Mouse (Mus musculus) embryonic facial prominence, embryonic 14.5 days (tissue): ENCODE measurements around the gene Dync1i1. TPM values are rescaled to one million over a fixed set of nuclear protein-coding genes. Genes with fewer than 3 reads are reported as not detected.
"Not testable (repeated sequence)": the region's sequence is repeated elsewhere in the genome, so short reads cannot be mapped to it uniquely, and the experiment has no call there.

Experiments used
- ATAC-seq: fragments of 200-750 bp; cut with Nextera tagmentation; 2 replicates; pipeline ENCODE4 v1.8.0; 2017; ENCODE audit warnings: low read depth, moderate number of reproducible peaks, moderate TSS enrichment
- DNase-seq: peaks from one replicate; pipeline ENCODE4 v3.0.0-alpha.2; 2015; ENCODE audit warnings: low spot score
- H3K27ac ChIP-seq: fragments of 300-500 bp; sonication (generic); replicated peaks from 2 replicates; pipeline ENCODE4 v1.5.1; 2014; ENCODE audit warnings: low read depth, mild to moderate bottlenecking, low read length, moderate library complexity
- H3K27me3 ChIP-seq: fragments of 300-500 bp; sonication (generic); replicated peaks from 2 replicates; pipeline ENCODE4 v1.6.1; 2014; ENCODE audit warnings: low read length; ENCODE audit not compliant: control insufficient read depth, insufficient read depth
- H3K36me3 ChIP-seq: fragments of 300-500 bp; sonication (generic); 2 replicates; pipeline ENCODE4 v1.6.1; 2014; ENCODE audit warnings: low read length, mixed read lengths; ENCODE audit not compliant: control insufficient read depth, insufficient read depth
- H3K4me1 ChIP-seq: fragments of 300-500 bp; sonication (generic); 2 replicates; pipeline ENCODE4 v1.6.1; 2014; ENCODE audit warnings: antibody characterized with exemption, low read length; ENCODE audit not compliant: control insufficient read depth, insufficient read depth
- H3K4me2 ChIP-seq: fragments of 300-500 bp; sonication (generic); 2 replicates; pipeline ENCODE4 v1.6.1; 2014; ENCODE audit warnings: low read depth, mild to moderate bottlenecking, low read length, moderate library complexity, mixed read lengths
- H3K4me3 ChIP-seq: fragments of 300-500 bp; sonication (generic); 2 replicates; pipeline ENCODE4 v1.5.1; 2014; ENCODE audit warnings: low read depth, mild to moderate bottlenecking, low read length
- H3K9ac ChIP-seq: fragments of 300-500 bp; sonication (generic); 2 replicates; pipeline ENCODE4 v1.6.1; 2014; ENCODE audit warnings: low read depth, mild to moderate bottlenecking, low read length, moderate library complexity, mixed read lengths
- H3K9me3 ChIP-seq: fragments of 300-500 bp; sonication (generic); 2 replicates; pipeline ENCODE4 v1.6.1; 2016; ENCODE audit warnings: low read length; ENCODE audit not compliant: control insufficient read depth
- WGBS: fragments of 180-500 bp; shearing (Covaris S2); extraction: QIAGEN DNeasy Blood & Tissue Kit; methylation state at CpG from one replicate; pipeline ENCODE4 v1.1.7; 2014; 5-methylcytosine and 5-hydroxymethylcytosine counted together
- polyA plus RNA-seq: library from polyadenylated mRNA; unstranded; fragments of >200 nt; fragmentation: Nextera tagmentation; extraction: Ambion mirVana; gene quantifications from 2 replicates; pipeline ENCODE4 v1.2.1, GENCODE M21; 2014

Dync1i1 gene
- polyA plus RNA-seq, result 14.3 and 15.5 TPM in 2 replicates

DNA sequence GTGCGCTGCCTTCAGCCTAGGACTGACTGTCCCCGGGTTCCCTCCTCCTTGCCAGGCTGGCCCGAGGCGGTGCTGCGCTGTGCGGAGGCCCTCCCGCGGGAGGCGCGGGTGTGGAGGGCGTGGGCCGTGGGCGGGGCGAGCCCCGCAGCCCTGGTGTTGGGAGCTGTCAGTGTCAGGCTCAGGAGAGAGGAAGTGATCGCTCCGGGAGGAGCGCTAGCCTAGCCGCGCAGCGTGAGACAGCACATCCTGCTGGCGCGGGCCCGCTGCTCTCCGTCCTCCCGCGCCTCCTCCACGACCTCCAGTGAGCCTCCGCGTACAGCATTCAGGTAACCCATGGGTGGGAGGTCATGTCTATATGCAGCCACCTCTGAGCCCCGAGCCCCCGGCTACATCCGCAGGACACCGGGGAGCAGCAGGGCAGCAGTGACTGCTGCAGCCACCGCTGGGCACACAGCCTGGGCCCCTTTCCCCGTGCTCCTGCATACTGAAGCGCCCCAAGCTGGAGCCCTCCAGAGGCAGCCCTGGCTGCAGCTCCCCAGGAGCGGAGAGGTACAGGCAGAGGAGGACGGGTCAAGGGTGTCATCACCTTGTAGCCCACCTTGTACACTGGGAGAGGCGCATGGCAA lies at the start of gene Dync1i1:
Gene Dync1i1, plus strand, starts transcription at position 29 of the 626 bp plus-strand sequence.
- H3K4me3 ChIP-seq, result peak within 1 kb of the TSS; percentile 44
- peak; percentile 75 for DNase-seq
- WGBS, result under 1% methylated on average over 24 of the region's 40 CpGs
- ATAC-seq, result peak; percentile 93
- H3K36me3 ChIP-seq, result no peaks in the 10 kb centered on the region
- no peak within 1 kb of the TSS for H3K27ac ChIP-seq
- H3K27me3 ChIP-seq, result peaks cover 9% of the 10 kb centered on the region; the same call in 1 of the 2 replicates
- H3K4me1 ChIP-seq, result 0 out of 2 replicates have a peak, but pooled peaks cover 13% of the 10 kb centered on the region
- peak within 1 kb of the TSS; percentile 58 for H3K9ac ChIP-seq
- H3K9me3 ChIP-seq, result no peaks in the 10 kb centered on the region
- peak within 1 kb of the TSS; percentile 84 for H3K4me2 ChIP-seq

DNA sequence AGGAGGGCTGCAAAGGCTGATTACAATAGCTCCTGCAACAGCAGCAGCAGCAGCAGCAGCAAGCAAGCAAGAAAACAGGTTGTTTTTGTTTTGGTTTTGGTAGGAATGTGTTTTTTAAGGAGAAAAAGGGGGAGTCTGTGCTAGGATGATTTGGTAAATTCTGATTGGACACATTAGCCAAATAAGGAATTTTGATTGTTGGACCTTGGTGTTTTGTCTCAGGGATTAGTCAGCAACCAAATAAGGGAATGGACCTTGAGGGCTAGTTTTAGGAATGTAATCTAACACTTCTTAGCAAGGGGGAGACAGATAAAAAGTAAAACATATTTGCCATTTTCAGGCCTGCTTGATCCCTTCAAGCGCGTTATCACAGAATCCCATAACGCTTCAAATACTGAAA lies 45.7 kb upstream of the Dync1i1 start:
- Histone ChIP-seq H3K4me3 (no peak overlapping the region), H3K4me1 (no peaks in the 10 kb centered on the region), H3K27me3 (no peaks in the 10 kb centered on the region), H3K4me2 (no peak overlapping the region), H3K9me3 (no peaks in the 10 kb centered on the region), H3K27ac (no peak overlapping the region), H3K9ac (no peak overlapping the region), H3K36me3 (no peaks in the 10 kb centered on the region)
- DNase-seq, result no peak
- no peak for ATAC-seq
- 75% methylated on average over 3 of the region's 3 CpGs for WGBS

DNA sequence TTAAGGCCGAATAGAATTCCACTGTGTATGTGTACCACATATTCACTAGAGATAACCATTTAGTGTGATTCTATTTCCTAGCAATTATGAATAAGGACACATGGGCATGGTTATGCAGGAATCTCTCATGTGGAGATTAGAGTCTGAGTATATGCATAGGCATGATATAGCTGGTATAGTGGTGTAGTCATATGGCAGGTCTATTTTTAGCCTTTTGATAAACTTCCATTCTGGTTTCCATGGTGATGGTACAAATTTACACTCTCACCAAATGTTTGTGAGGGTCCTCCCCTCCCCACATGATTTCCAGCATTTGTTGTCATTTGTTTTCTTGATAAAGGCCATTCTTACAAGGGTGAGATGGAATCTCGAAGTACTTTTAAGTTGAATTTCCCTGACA lies 23.6 kb upstream of the Dync1i1 start:
- WGBS, result 86% methylated on average over 2 of the region's 2 CpGs

DNA sequence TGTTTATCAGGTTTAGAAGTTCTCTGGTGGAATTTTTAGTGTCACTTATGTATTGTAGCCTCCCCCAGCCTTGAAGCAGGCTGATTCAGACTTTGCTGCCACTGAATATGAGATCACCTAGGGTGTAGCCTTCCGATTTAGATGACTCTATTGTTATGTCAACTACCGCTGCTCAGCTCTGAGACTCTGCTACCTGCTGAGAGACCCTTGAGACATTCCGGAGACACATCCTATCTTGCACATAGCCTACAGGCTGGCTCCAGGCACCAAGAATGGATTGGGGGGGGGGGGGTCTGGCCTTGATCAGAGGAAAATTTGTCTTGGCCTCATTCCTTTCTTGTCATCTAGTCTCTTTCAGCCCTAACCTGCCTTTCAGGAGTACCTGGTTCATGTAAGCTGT lies 17.5 kb upstream of the Dync1i1 start:
- not testable (repeated sequence) for H3K4me3 ChIP-seq, H3K4me1 ChIP-seq, H3K36me3 ChIP-seq, H3K4me2 ChIP-seq, DNase-seq, H3K27ac ChIP-seq, ATAC-seq, H3K9me3 ChIP-seq, H3K27me3 ChIP-seq, H3K9ac ChIP-seq
- 50% methylated on average over 3 of the region's 3 CpGs for WGBS

More for the DNA sequence above, 23.6 kb upstream of the Dync1i1 start:
- no peak overlapping the region for H3K4me3 ChIP-seq
- H3K36me3 ChIP-seq, result no peaks in the 10 kb centered on the region
- no peak overlapping the region for H3K9ac ChIP-seq
- no peaks in the 10 kb centered on the region for H3K9me3 ChIP-seq
- H3K27me3 ChIP-seq, result no peaks in the 10 kb centered on the region
- DNase-seq, result no peak
- no peak overlapping the region for H3K27ac ChIP-seq
- H3K4me2 ChIP-seq, result no peak overlapping the region
- ATAC-seq, result no peak
- H3K4me1 ChIP-seq, result no peaks in the 10 kb centered on the region

DNA sequence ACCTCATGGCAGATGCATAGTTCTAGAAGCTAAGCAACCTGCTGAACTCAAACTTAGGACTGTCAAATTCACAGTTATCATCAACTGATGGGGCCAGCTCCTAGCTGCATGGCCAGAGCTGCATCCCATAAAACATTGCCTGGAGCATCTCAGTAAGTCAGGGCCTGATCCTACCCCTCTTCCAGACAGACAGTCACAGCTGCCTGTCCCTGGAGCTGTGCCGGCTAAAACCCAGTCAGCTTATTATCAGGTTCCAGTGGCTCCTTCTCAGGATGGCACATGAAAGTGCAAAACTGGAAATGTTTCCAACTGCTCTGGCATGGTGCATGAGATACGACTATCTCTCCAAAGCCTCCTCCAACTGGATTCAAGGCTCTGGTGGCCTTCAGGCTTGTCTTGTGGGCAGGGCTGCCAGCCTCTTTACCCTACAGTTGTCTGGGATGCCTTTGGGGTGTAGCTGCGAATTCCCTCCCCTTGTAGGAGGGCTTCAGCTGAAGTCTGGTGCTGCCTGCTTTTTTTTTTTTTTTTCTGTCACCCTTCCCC lies 15.3 kb upstream of the Dync1i1 start:
- Histone ChIP-seq H3K36me3 (no peaks in the 10 kb centered on the region), H3K9ac (no peak overlapping the region), H3K9me3 (no peaks in the 10 kb centered on the region), H3K4me3 (no peak overlapping the region), H3K4me1 (no peaks in the 10 kb centered on the region), H3K4me2 (no peak overlapping the region), H3K27ac (no peak overlapping the region), H3K27me3 (no peaks in the 10 kb centered on the region)
- ATAC-seq (no peak), DNase-seq (peak; percentile 43)
- WGBS, result 54% methylated on average over 3 of the region's 3 CpGs

DNA sequence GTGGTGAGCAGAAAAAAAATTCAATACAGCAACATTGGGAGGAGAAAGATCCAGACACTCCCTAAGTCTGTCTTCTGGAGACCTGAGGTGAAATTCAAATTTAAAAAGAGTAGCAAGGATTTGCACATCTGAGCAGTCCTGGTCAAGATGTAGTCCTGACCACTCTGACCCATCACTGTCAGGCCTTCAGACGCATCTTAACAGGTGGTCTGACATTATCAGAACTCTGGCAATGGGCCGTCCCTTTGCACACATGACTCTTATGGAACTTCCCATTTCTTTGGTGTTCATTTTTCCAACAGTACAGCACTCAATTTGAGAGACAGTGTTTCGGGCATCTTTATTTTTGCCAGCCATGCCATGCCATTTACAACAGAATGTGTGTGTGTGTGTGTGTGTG lies 12.8 kb upstream of the Dync1i1 start:
- Histone ChIP-seq H3K27ac (no peak overlapping the region), H3K9me3 (no peaks in the 10 kb centered on the region), H3K4me1 (0 out of 2 replicates have a peak, but pooled peaks cover 2% of the 10 kb centered on the region), H3K36me3 (no peaks in the 10 kb centered on the region), H3K4me2 (no peak overlapping the region), H3K9ac (no peak overlapping the region), H3K4me3 (no peak overlapping the region), H3K27me3 (no peaks in the 10 kb centered on the region)
- 70% methylated on average over 3 of the region's 3 CpGs for WGBS
- DNase-seq, result no peak
- ATAC-seq, result no peak

DNA sequence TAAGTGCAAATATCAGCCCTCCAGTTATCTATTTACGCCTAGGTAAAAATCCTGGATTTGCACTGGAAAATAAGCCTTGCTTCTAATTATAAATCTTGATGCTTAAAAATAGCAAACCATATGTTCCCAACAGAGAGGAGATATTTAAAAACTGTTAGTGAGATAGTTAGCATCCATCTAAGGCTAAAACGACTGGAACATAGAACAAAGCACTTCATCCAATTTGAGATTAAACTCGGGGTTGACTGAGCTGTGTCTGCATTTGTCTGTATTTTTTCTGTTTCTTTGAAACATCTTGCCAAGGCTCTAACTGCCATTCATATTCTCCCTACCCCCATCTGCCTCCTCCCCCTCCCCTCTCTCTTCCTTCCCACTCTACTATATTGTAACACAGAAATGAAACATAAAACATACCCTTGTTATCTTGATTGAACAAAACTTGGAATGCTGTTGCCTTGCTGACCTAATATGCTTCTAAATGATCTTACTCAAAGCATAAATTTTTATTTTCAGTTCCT lies 10.3 kb upstream of the Dync1i1 start:
- Histone ChIP-seq H3K4me2 (no peak overlapping the region), H3K9ac (no peak overlapping the region), H3K27me3 (no peaks in the 10 kb centered on the region), H3K4me3 (no peak overlapping the region), H3K4me1 (0 out of 2 replicates have a peak, but pooled peaks cover 2% of the 10 kb centered on the region), H3K27ac (no peak overlapping the region), H3K9me3 (no peaks in the 10 kb centered on the region), H3K36me3 (no peaks in the 10 kb centered on the region)
- 59% methylated on average over 3 of the region's 3 CpGs for WGBS
- ATAC-seq (no peak), DNase-seq (no peak)

DNA sequence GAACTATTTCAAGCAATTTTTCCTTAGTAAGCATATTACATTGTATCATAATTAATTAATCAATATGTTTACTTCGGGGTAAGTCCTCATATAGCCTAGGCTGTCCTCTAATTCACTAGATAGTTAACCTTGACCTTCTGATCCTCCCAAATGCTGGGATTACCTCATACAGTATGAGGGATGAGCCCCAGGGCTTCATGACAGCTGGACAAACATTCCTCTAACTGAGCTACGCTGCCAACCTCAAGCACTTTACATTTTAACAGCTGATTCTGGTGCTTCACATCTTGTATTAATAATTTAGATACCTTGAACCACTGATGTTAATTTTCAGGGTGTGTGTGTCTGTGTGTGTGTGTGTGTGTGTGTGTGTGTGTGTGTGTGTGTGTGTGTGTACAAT lies 6.5 kb upstream of the Dync1i1 start:
- Histone ChIP-seq H3K4me3 (no peak overlapping the region), H3K27me3 (no peaks in the 10 kb centered on the region), H3K27ac (no peak overlapping the region), H3K9me3 (no peaks in the 10 kb centered on the region), H3K4me1 (0 out of 2 replicates have a peak, but pooled peaks cover 2% of the 10 kb centered on the region), H3K9ac (no peak overlapping the region), H3K36me3 (no peaks in the 10 kb centered on the region), H3K4me2 (no peak overlapping the region)
- ATAC-seq, result no peak
- 59% methylated on average over 2 of the region's 2 CpGs for WGBS
- peak; percentile 36 for DNase-seq

DNA sequence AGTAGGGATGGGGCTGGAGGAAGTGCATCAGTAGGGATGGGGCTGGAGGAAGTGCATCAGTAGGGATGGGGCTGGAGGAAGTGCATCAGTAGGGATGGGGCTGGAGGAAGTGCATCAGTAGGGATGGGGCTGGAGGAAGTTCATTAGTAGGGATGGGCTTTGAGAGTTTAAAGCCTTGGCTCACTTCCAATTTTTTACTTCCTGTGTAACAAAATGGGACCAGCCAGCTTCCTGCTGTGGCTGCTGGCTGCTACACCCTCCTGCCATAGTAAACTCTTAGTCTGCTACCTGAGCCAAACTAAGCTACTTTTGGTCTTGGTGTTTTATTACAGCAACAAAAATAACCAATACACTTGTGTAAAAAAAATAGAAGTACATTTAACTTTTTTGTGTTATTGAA lies 4.7 kb upstream of the Dync1i1 start:
- not testable (repeated sequence) for H3K36me3 ChIP-seq, H3K4me1 ChIP-seq, ATAC-seq, H3K27me3 ChIP-seq, H3K9me3 ChIP-seq, H3K4me3 ChIP-seq, H3K27ac ChIP-seq, H3K9ac ChIP-seq, H3K4me2 ChIP-seq
- DNase-seq, result peak; percentile 31
